Mouse (Mus musculus) heart, embryonic 13.5 days (tissue): ENCODE data around the gene Adamts8. TPM values are rescaled to one million over a fixed set of nuclear protein-coding genes. Genes with fewer than 3 reads are reported as not detected.

Source experiments
- ATAC-seq: fragments of 200-750 bp; cut with Nextera tagmentation; 2 replicates; pipeline ENCODE4 v1.8.0; 2017; ENCODE audit warnings: moderate TSS enrichment; ENCODE audit not compliant: insufficient number of reproducible peaks, low FRiP score, low TSS enrichment; ENCODE audit errors: extremely low read depth
- H3K27ac ChIP-seq: fragments of 300-500 bp; sonication (generic); replicated peaks from 2 replicates; pipeline ENCODE4 v1.5.1; 2015; ENCODE audit warnings: moderate library complexity, mild to moderate bottlenecking, inconsistent platforms
- H3K27me3 ChIP-seq: fragments of 300-500 bp; sonication (generic); replicated peaks from 2 replicates; pipeline ENCODE4 v1.6.1; 2015; ENCODE audit warnings: mild to moderate bottlenecking, inconsistent platforms
- H3K36me3 ChIP-seq: fragments of 300-500 bp; sonication (generic); 2 replicates; pipeline ENCODE4 v1.6.1; 2015; ENCODE audit warnings: mild to moderate bottlenecking, inconsistent platforms
- H3K4me1 ChIP-seq: fragments of 300-500 bp; sonication (generic); 2 replicates; pipeline ENCODE4 v1.6.1; 2015; ENCODE audit warnings: inconsistent platforms
- H3K4me2 ChIP-seq: fragments of 300-500 bp; sonication (generic); 2 replicates; pipeline ENCODE4 v1.6.1; 2015; ENCODE audit warnings: inconsistent platforms, mild to moderate bottlenecking, moderate library complexity
- H3K4me3 ChIP-seq: fragments of 300-500 bp; sonication (generic); 2 replicates; pipeline ENCODE4 v1.5.1; 2015; ENCODE audit warnings: moderate library complexity, mild to moderate bottlenecking, inconsistent platforms
- H3K9ac ChIP-seq: fragments of 300-500 bp; sonication (generic); 2 replicates; pipeline ENCODE4 v1.6.1; 2015; ENCODE audit warnings: inconsistent platforms, mild to moderate bottlenecking, moderate library complexity
- H3K9me3 ChIP-seq: fragments of 300-500 bp; sonication (generic); 2 replicates; pipeline ENCODE4 v1.6.1; 2016; ENCODE audit warnings: inconsistent platforms
- WGBS: fragments of 180-500 bp; shearing (Covaris S2); methylation state at CpG from one replicate; pipeline ENCODE4 v1.1.7; 2015; ENCODE audit warnings: mixed read lengths; 5-methylcytosine and 5-hydroxymethylcytosine counted together
- polyA plus RNA-seq: library from polyadenylated mRNA; unstranded; fragments of >200 nt; fragmentation: Nextera tagmentation; extraction: Ambion mirVana; gene quantifications from 2 replicates; pipeline ENCODE4 v1.2.1, GENCODE M21; 2015

Gene Adamts8
- polyA plus RNA-seq, 1 experiment from 2014 or later = 8.1 TPM

DNA sequence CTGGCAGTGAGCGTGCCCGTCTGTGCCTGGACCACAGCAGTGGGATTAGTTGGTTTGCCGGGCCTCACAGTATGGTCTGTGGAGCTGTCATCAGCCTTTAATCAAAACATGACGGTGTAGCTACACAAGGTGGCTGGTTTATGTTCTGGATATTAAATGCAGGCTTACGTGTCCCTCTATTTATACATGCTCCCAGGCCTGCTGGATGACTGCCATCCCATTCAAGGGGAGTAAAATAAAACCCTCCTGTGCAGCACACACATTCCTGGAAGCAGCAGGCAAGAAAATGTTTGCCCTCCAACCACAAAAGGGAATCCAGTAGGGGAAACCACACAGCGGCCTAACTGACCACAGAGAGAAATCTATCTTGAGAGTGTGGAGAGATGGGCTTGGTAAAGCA lies 43.4 kb downstream of the Adamts8 start:
- peak overlapping the region; percentile 19; the same call in 1 of the 2 replicates for H3K4me2 ChIP-seq
- H3K27ac ChIP-seq = peak overlapping the region; percentile 94
- peaks cover 31% of the 10 kb centered on the region for H3K4me1 ChIP-seq
- no peak overlapping the region for H3K4me3 ChIP-seq
- no peaks in the 10 kb centered on the region for H3K9me3 ChIP-seq
- H3K27me3 ChIP-seq = no peaks in the 10 kb centered on the region
- H3K9ac ChIP-seq = 0 out of 2 replicates have a peak overlapping the region, but pooled peaks have one; percentile 51
- peak; percentile 70 for ATAC-seq
- WGBS = 20% methylated on average over 6 of the region's 6 CpGs
- no peaks in the 10 kb centered on the region for H3K36me3 ChIP-seq

DNA sequence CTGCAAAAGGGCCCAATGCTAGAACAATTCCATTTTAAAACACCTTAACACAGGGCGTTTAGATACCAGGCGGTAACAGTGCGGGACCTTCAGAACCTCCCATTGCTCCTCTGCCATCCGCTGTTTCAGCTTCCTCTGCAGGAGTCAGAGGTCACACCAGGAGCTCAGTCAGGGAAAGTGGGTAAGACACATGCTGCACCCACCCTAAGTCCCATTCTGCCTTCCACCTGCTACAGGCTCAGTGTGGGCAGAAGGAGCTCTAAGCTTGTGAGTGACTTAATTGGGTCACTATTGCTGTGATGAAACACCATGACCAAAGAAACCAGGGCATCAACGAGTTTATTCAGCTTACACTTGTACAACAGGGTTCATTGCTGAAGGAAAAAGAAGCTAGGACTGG lies 50.7 kb downstream of the Adamts8 start:
- Histone ChIP-seq H3K9ac (no peak overlapping the region), H3K27ac (no peak overlapping the region)

DNA sequence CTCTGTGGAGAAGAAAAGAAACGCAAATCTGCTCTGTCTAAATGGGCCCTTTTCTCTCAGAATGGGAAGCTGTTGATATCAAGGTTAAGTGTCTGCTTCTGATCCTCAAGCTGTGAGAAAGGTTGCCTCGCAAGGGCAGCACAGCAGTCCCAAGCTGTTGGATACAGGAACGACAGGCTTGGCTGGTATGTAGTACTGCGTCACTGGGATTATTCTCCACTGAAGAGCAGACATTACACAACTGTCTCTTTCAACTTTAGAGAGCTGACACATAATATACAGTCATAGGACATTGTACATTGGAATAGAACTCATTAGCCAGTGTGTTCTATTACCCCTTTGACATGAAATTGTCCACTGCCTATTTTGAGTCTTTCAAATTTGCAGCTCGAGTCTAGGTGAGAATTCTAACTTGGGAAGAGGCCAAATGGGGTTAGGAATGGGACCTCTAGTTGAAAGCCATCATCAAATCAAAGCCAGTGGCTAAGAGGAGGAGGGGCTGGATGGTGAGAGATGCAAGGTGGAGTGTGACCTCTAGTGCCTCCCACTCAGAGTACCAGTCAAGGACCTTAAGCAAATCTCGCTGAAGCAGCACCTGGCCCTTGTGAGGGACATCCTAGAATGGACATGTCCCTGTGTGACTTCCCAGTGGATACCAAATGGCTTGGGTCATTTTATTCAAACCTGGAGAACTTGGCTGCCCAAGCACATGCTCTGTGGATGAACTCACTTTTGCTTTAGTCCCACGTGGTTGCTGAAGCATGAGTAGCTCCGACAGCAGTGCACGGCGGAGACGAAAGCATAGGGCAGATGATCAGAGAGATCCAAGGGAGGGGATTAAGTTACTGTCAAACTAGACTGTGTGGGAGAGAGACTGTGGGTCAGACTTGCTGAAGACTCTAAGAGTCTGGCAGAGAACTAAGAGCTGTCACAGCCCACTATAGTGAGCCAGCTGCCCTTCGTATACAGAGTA lies 54.5 kb downstream of the Adamts8 start:
- no peaks in the 10 kb centered on the region for H3K9me3 ChIP-seq
- H3K9ac ChIP-seq = no peak overlapping the region
- H3K27me3 ChIP-seq = no peaks in the 10 kb centered on the region
- H3K27ac ChIP-seq = no peak overlapping the region
- WGBS = 61% methylated on average over 12 of the region's 12 CpGs
- H3K4me3 ChIP-seq = no peak overlapping the region
- no peak overlapping the region for H3K4me2 ChIP-seq
- H3K4me1 ChIP-seq = peaks cover 27% of the 10 kb centered on the region
- no peaks in the 10 kb centered on the region for H3K36me3 ChIP-seq
- ATAC-seq = no peak

More for the DNA sequence above, 50.7 kb downstream of the Adamts8 start:
- peaks cover 14% of the 10 kb centered on the region for H3K4me1 ChIP-seq
- no peaks in the 10 kb centered on the region for H3K27me3 ChIP-seq
- ATAC-seq = no peak
- WGBS = 75% methylated on average over 5 of the region's 5 CpGs
- H3K4me2 ChIP-seq = no peak overlapping the region
- H3K4me3 ChIP-seq = no peak overlapping the region
- no peaks in the 10 kb centered on the region for H3K36me3 ChIP-seq
- no peaks in the 10 kb centered on the region for H3K9me3 ChIP-seq

GRCm38 (mm10) chr9:31000641-31001040 lies 58.3 kb downstream of the Adamts8 start:
- Histone ChIP-seq H3K27me3 (no peaks in the 10 kb centered on the region), H3K4me3 (no peak overlapping the region), H3K9me3 (no peaks in the 10 kb centered on the region), H3K4me1 (peaks cover 27% of the 10 kb centered on the region), H3K4me2 (no peak overlapping the region), H3K9ac (no peak overlapping the region), H3K36me3 (no peaks in the 10 kb centered on the region), H3K27ac (no peak overlapping the region)
- 64% methylated on average over 10 of the region's 10 CpGs for WGBS
- ATAC-seq = no peak

- H3K4me1 ChIP-seq = peaks cover 16% of the 10 kb centered on the region
- H3K36me3 ChIP-seq = no peaks in the 10 kb centered on the region
- 87% methylated on average over 4 of the region's 4 CpGs for WGBS
- no peak overlapping the region for H3K9ac ChIP-seq
- no peaks in the 10 kb centered on the region for H3K9me3 ChIP-seq
- no peak overlapping the region for H3K27ac ChIP-seq
- H3K4me3 ChIP-seq = no peak overlapping the region
- no peaks in the 10 kb centered on the region for H3K27me3 ChIP-seq
- ATAC-seq = no peak
- no peak overlapping the region for H3K4me2 ChIP-seq
These were observed 60.2 kb downstream of the Adamts8 start for GRCm38 (mm10) chr9:31002528-31002927.

GRCm38 (mm10) chr9:31009334-31009733 lies 67.0 kb downstream of the Adamts8 start:
- H3K36me3 ChIP-seq = no peaks in the 10 kb centered on the region
- ATAC-seq = no peak
- H3K27me3 ChIP-seq = no peaks in the 10 kb centered on the region
- H3K27ac ChIP-seq = no peak overlapping the region
- no peak overlapping the region for H3K4me2 ChIP-seq
- peaks cover 19% of the 10 kb centered on the region for H3K4me1 ChIP-seq
- H3K9me3 ChIP-seq = no peaks in the 10 kb centered on the region
- no peak overlapping the region for H3K4me3 ChIP-seq
- H3K9ac ChIP-seq = no peak overlapping the region
- WGBS = 65% methylated on average over 2 of the region's 2 CpGs

GRCm38 (mm10) chr9:31010040-31010439 lies 67.7 kb downstream of the Adamts8 start:
- no peaks in the 10 kb centered on the region for H3K9me3 ChIP-seq
- H3K27ac ChIP-seq = no peak overlapping the region
- H3K4me2 ChIP-seq = no peak overlapping the region
- WGBS = 71% methylated on average over 3 of the region's 3 CpGs
- H3K9ac ChIP-seq = no peak overlapping the region
- H3K27me3 ChIP-seq = no peaks in the 10 kb centered on the region
- H3K4me3 ChIP-seq = no peak overlapping the region
- ATAC-seq = no peak
- H3K4me1 ChIP-seq = peaks cover 19% of the 10 kb centered on the region
- H3K36me3 ChIP-seq = no peaks in the 10 kb centered on the region

DNA sequence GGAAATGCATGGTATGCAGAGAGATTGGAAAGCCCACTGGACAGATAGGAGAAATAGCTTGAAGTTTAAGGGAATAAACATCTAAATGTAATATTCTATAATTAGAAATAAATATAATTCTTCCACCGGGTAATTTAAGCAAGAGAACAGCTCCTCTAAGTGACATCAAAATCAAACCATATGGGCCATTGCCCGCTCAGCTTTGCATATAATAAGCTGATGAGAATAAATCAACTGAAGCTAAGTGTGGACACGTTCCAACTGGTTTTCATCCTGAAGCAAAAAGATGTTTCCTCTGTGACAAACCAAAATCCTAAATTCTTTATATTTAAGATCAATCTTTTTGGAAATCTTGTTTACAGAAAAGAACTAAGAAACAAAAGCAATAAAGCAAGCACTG lies 68.4 kb downstream of the Adamts8 start:
- ATAC-seq = no peak

GRCm38 (mm10) chr9:31011533-31011932 lies 69.2 kb downstream of the Adamts8 start:
- no peaks in the 10 kb centered on the region for H3K27me3 ChIP-seq
- no peaks in the 10 kb centered on the region for H3K9me3 ChIP-seq
- H3K27ac ChIP-seq = peak overlapping the region; percentile 77
- 3% methylated on average over 1 of the region's 1 CpGs for WGBS
- H3K4me1 ChIP-seq = peaks cover 19% of the 10 kb centered on the region
- no peaks in the 10 kb centered on the region for H3K36me3 ChIP-seq
- H3K4me3 ChIP-seq = no peak overlapping the region
- H3K9ac ChIP-seq = no peak overlapping the region
- ATAC-seq = peak; percentile 68; the same call in 1 of the 2 replicates
- H3K4me2 ChIP-seq = no peak overlapping the region

More for the DNA sequence above, 68.4 kb downstream of the Adamts8 start:
- H3K4me2 ChIP-seq = no peak overlapping the region
- WGBS = 66% methylated on average over 3 of the region's 3 CpGs
- peaks cover 19% of the 10 kb centered on the region for H3K4me1 ChIP-seq
- H3K9ac ChIP-seq = no peak overlapping the region
- no peak overlapping the region for H3K4me3 ChIP-seq
- H3K9me3 ChIP-seq = no peaks in the 10 kb centered on the region
- no peaks in the 10 kb centered on the region for H3K27me3 ChIP-seq
- H3K36me3 ChIP-seq = no peaks in the 10 kb centered on the region
- peak overlapping the region; percentile 77; the same call in 1 of the 2 replicates for H3K27ac ChIP-seq

GRCm38 (mm10) chr9:31012674-31013073 lies 70.3 kb downstream of the Adamts8 start:
- Histone ChIP-seq H3K4me1 (peaks cover 19% of the 10 kb centered on the region), H3K27me3 (no peaks in the 10 kb centered on the region), H3K4me3 (no peak overlapping the region), H3K9ac (no peak overlapping the region), H3K9me3 (no peaks in the 10 kb centered on the region), H3K36me3 (no peaks in the 10 kb centered on the region), H3K27ac (no peak overlapping the region), H3K4me2 (no peak overlapping the region)
- ATAC-seq = no peak
- 77% methylated on average over 4 of the region's 4 CpGs for WGBS

DNA sequence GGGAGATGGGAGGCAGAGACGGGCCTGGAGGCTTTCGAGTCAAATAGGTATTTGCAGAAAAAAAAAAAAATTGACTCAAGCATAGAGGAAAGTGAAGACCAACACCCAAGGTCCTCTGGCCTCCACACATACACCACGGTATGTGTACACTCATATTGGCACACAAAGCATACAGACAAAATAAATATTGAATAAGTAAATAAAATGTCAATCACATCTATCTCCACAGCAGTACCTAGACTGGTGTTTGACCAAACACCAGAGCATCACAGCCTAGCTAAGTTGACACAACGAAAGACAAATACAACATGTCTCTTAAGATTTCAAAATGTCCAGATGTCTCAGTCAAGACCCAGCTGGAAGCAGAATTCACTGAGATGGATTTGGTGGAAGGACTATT lies 71.1 kb downstream of the Adamts8 start:
- no peak overlapping the region for H3K27ac ChIP-seq
- H3K27me3 ChIP-seq = no peaks in the 10 kb centered on the region
- peaks cover under 1% of the 10 kb centered on the region; the same call in 1 of the 2 replicates for H3K9me3 ChIP-seq
- no peaks in the 10 kb centered on the region for H3K36me3 ChIP-seq
- no peak overlapping the region for H3K9ac ChIP-seq
- peaks cover 19% of the 10 kb centered on the region for H3K4me1 ChIP-seq
- H3K4me3 ChIP-seq = no peak overlapping the region
- no peak overlapping the region for H3K4me2 ChIP-seq
- no peak for ATAC-seq
- 79% methylated on average over 4 of the region's 4 CpGs for WGBS
